Mouse (Mus musculus): ENCODE measurements at regions not wholly inside any gene's neighbourhood (a gene's known extent, or its start where the extent isn't known, plus 50 kb on each side); places are given as distances from the start of the nearest gene placed in this dataset.

- DNase-seq (ENCODE audit: low spot score in 2 of 2) = no peak
Observed at GRCm38 (mm10) chr6:19214700-19215099, 348.6 kb downstream of the Ankrd7 start.

- no peak for DNase-seq (ENCODE audit: low spot score in 2 of 2)
Observed at GRCm38 (mm10) chr6:19215124-19215523, 349.0 kb downstream of the Ankrd7 start.

- DNase-seq (ENCODE audit: low spot score in 2 of 2) = no peak
Observed at GRCm38 (mm10) chr6:19264075-19264819, 398.1 kb downstream of the Ankrd7 start.

GRCm38 (mm10) chr6:19273207-19273606, 407.1 kb downstream of the Ankrd7 start:
- DNase-seq (ENCODE audit: low spot score in 2 of 2) = no peak

GRCm38 (mm10) chr6:19282682-19283333, 416.7 kb downstream of the Ankrd7 start:
- peak; percentile 33 to 46 for DNase-seq (ENCODE audit: low spot score in 2 of 2)

GRCm38 (mm10) chr6:19332659-19333058, 466.5 kb downstream of the Ankrd7 start:
- DNase-seq (ENCODE audit: low spot score in 2 of 2) = no peak

- no peak for DNase-seq (ENCODE audit: low spot score in 2 of 2)
Observed at GRCm38 (mm10) chr6:19335653-19336052, 469.5 kb downstream of the Ankrd7 start.

GRCm38 (mm10) chr6:19338470-19338869, 472.4 kb downstream of the Ankrd7 start:
- DNase-seq (ENCODE audit: low spot score in 2 of 2) = no peak

Data from right cerebral cortex, adult 2 months (tissue).